Mouse (Mus musculus) liver, embryonic 13.5 days (tissue): Measurements from ENCODE around the gene Lrcol1. TPM values are rescaled to one million over a fixed set of nuclear protein-coding genes. Genes with fewer than 3 reads are reported as not detected.
A peak's percentile ranks its signal among the peaks of the same experiment; 100 is the strongest.

Experiments used
- ATAC-seq: fragments of 200-750 bp; cut with Nextera tagmentation; 2 replicates; pipeline ENCODE4 v1.8.0; 2017; ENCODE audit warnings: low read depth, mild to moderate bottlenecking, moderate number of reproducible peaks, moderate library complexity
- DNase-seq: peaks from one replicate; pipeline ENCODE4 v3.0.0; 2022
- H3K27ac ChIP-seq: fragments of 300-500 bp; sonication (generic); 2 replicates; pipeline ENCODE4 v1.5.1; 2015; ENCODE audit warnings: moderate library complexity, mild to moderate bottlenecking, inconsistent platforms
- H3K27me3 ChIP-seq: fragments of 300-500 bp; sonication (generic); 2 replicates; pipeline ENCODE4 v1.6.1; 2015; ENCODE audit warnings: mild to moderate bottlenecking, inconsistent platforms
- H3K36me3 ChIP-seq: fragments of 300-500 bp; sonication (generic); 2 replicates; pipeline ENCODE4 v1.6.1; 2015; ENCODE audit warnings: mild to moderate bottlenecking, inconsistent platforms
- H3K4me1 ChIP-seq: fragments of 300-500 bp; sonication (generic); replicated peaks from 2 replicates; pipeline ENCODE4 v1.6.1; 2015; ENCODE audit warnings: inconsistent platforms
- H3K4me2 ChIP-seq: fragments of 300-500 bp; sonication (generic); 2 replicates; pipeline ENCODE4 v1.6.1; 2015; ENCODE audit warnings: inconsistent platforms, mild to moderate bottlenecking, moderate library complexity
- H3K4me3 ChIP-seq: fragments of 300-500 bp; sonication (generic); replicated peaks from 2 replicates; pipeline ENCODE4 v1.5.1; 2015; ENCODE audit warnings: mild to moderate bottlenecking, inconsistent platforms
- H3K9ac ChIP-seq: fragments of 300-500 bp; sonication (generic); 2 replicates; pipeline ENCODE4 v1.6.1; 2015; ENCODE audit warnings: mild to moderate bottlenecking, inconsistent platforms
- H3K9me3 ChIP-seq: fragments of 300-500 bp; sonication (generic); replicated peaks from 2 replicates; pipeline ENCODE4 v1.6.1; 2016; ENCODE audit warnings: inconsistent platforms
- WGBS: fragments of 180-500 bp; shearing (Covaris S2); methylation state at CpG from one replicate; pipeline ENCODE4 v1.1.7; 2015; ENCODE audit not compliant: insufficient replicate concordance; 5-methylcytosine and 5-hydroxymethylcytosine counted together
- polyA plus RNA-seq: library from polyadenylated mRNA; unstranded; fragments of >200 nt; fragmentation: Nextera tagmentation; extraction: Ambion mirVana; gene quantifications from 2 replicates; pipeline ENCODE4 v1.2.1, GENCODE M21; 2015

Gene Lrcol1
- polyA plus RNA-seq, 1 experiment from 2014 or later: not detected

GRCm38 (mm10) chr5:110361465-110361864 lies 16.9 kb downstream of the Lrcol1 start:
- Histone ChIP-seq H3K27ac (no peak overlapping the region), H3K4me1 (peaks cover 13% of the 10 kb centered on the region), H3K9me3 (no peaks in the 10 kb centered on the region), H3K9ac (no peak overlapping the region), H3K27me3 (peaks cover 24% of the 10 kb centered on the region), H3K36me3 (no peaks in the 10 kb centered on the region), H3K4me3 (no peak overlapping the region), H3K4me2 (no peak overlapping the region)
- ATAC-seq (no peak), DNase-seq (no peak)
- WGBS: 74% methylated on average over 6 of the region's 6 CpGs

GRCm38 (mm10) chr5:110362813-110363178 lies 18.3 kb downstream of the Lrcol1 start:
- WGBS: 2% methylated on average over 28 of the region's 28 CpGs
- H3K27ac ChIP-seq: no peak overlapping the region
- ATAC-seq: peak; percentile 32

GRCm38 (mm10) chr5:110363179-110363821 lies 18.8 kb downstream of the Lrcol1 start:
- Histone ChIP-seq H3K9ac (peak overlapping the region; percentile 37; the same call in 1 of the 2 replicates), H3K36me3 (peaks cover 8% of the 10 kb centered on the region), H3K4me2 (peak overlapping the region; percentile 77), H3K9me3 (no peaks in the 10 kb centered on the region), H3K27ac (no peak overlapping the region), H3K4me1 (peaks cover 13% of the 10 kb centered on the region), H3K4me3 (peak overlapping the region; percentile 55), H3K27me3 (peaks cover 24% of the 10 kb centered on the region)
- WGBS: 5% methylated on average over 62 of the region's 72 CpGs
- DNase-seq: peak; percentile 35
- ATAC-seq: peak; percentile 77

More at GRCm38 (mm10) chr5:110362813-110363178, 18.3 kb downstream of the Lrcol1 start:
- Histone ChIP-seq H3K4me2 (peak overlapping the region; percentile 77), H3K4me3 (peak overlapping the region; percentile 55), H3K4me1 (peaks cover 13% of the 10 kb centered on the region), H3K9me3 (no peaks in the 10 kb centered on the region), H3K36me3 (peaks cover 6% of the 10 kb centered on the region), H3K27me3 (peaks cover 24% of the 10 kb centered on the region), H3K9ac (peak overlapping the region; percentile 37; the same call in 1 of the 2 replicates)
- no peak for DNase-seq

GRCm38 (mm10) chr5:110363822-110364545 lies 19.5 kb downstream of the Lrcol1 start:
- Histone ChIP-seq H3K9ac (peak overlapping the region; percentile 37; the same call in 1 of the 2 replicates), H3K27ac (no peak overlapping the region), H3K9me3 (no peaks in the 10 kb centered on the region), H3K4me3 (peak overlapping the region; percentile 55), H3K4me1 (peaks cover 13% of the 10 kb centered on the region), H3K27me3 (peaks cover 24% of the 10 kb centered on the region), H3K36me3 (peaks cover 8% of the 10 kb centered on the region), H3K4me2 (peak overlapping the region; percentile 77)
- 56% methylated on average over 11 of the region's 11 CpGs for WGBS
- no peak for DNase-seq
- ATAC-seq: no peak

- Histone ChIP-seq H3K36me3 (peaks cover 27% of the 10 kb centered on the region), H3K9ac (no peak overlapping the region), H3K27ac (no peak overlapping the region), H3K9me3 (no peaks in the 10 kb centered on the region), H3K4me3 (no peak overlapping the region), H3K4me1 (no peaks in the 10 kb centered on the region), H3K27me3 (no peaks in the 10 kb centered on the region), H3K4me2 (no peak overlapping the region)
- ATAC-seq (peak; percentile 32), DNase-seq (peak; percentile 43)
- 50% methylated on average over 8 of the region's 8 CpGs for WGBS
Observed at GRCm38 (mm10) chr5:110376802-110377433, 32.4 kb downstream of the Lrcol1 start.

- no peak overlapping the region for H3K9ac ChIP-seq
- no peak overlapping the region for H3K4me3 ChIP-seq
- no peak overlapping the region for H3K4me2 ChIP-seq
- H3K36me3 ChIP-seq: peaks cover 27% of the 10 kb centered on the region
- H3K4me1 ChIP-seq: no peaks in the 10 kb centered on the region
- ATAC-seq (0 out of 2 replicates have a peak, but pooled peaks have one; percentile 13), DNase-seq (no peak)
- no peaks in the 10 kb centered on the region for H3K27me3 ChIP-seq
- no peaks in the 10 kb centered on the region for H3K9me3 ChIP-seq
- no peak overlapping the region for H3K27ac ChIP-seq
- WGBS: 65% methylated on average over 20 of the region's 20 CpGs
Observed at GRCm38 (mm10) chr5:110378181-110378583, 33.7 kb downstream of the Lrcol1 start.

GRCm38 (mm10) chr5:110379086-110379485 lies 34.6 kb downstream of the Lrcol1 start:
- ATAC-seq (no peak), DNase-seq (no peak)
- Histone ChIP-seq H3K4me3 (no peak overlapping the region), H3K9ac (no peak overlapping the region), H3K9me3 (no peaks in the 10 kb centered on the region), H3K4me2 (no peak overlapping the region), H3K36me3 (peaks cover 27% of the 10 kb centered on the region), H3K27me3 (no peaks in the 10 kb centered on the region), H3K27ac (no peak overlapping the region), H3K4me1 (no peaks in the 10 kb centered on the region)
- 82% methylated on average over 15 of the region's 15 CpGs for WGBS

- H3K27ac ChIP-seq: no peak overlapping the region
- no peaks in the 10 kb centered on the region for H3K9me3 ChIP-seq
- H3K9ac ChIP-seq: no peak overlapping the region
- DNase-seq (no peak), ATAC-seq (no peak)
- H3K27me3 ChIP-seq: peaks cover under 1% of the 10 kb centered on the region; the same call in 1 of the 2 replicates
- no peak overlapping the region for H3K4me2 ChIP-seq
- H3K4me1 ChIP-seq: no peaks in the 10 kb centered on the region
- H3K4me3 ChIP-seq: no peak overlapping the region
- 62% methylated on average over 4 of the region's 4 CpGs for WGBS
- H3K36me3 ChIP-seq: peaks cover 27% of the 10 kb centered on the region
Observed at GRCm38 (mm10) chr5:110379823-110380222, 35.3 kb downstream of the Lrcol1 start.

- H3K9ac ChIP-seq: no peak overlapping the region
- ATAC-seq: no peak
- H3K4me2 ChIP-seq: no peak overlapping the region
- H3K9me3 ChIP-seq: no peaks in the 10 kb centered on the region
- no peak overlapping the region for H3K4me3 ChIP-seq
- H3K27ac ChIP-seq: no peak overlapping the region
- WGBS: 75% methylated on average over 6 of the region's 6 CpGs
- peaks cover 16% of the 10 kb centered on the region for H3K4me1 ChIP-seq
- no peak for DNase-seq
- no peaks in the 10 kb centered on the region for H3K36me3 ChIP-seq
- H3K27me3 ChIP-seq: peaks cover 34% of the 10 kb centered on the region
Observed at GRCm38 (mm10) chr5:110384491-110384890, 40.0 kb downstream of the Lrcol1 start.

- peaks cover 16% of the 10 kb centered on the region for H3K4me1 ChIP-seq
- no peak overlapping the region for H3K4me2 ChIP-seq
- no peak overlapping the region for H3K9ac ChIP-seq
- ATAC-seq (no peak), DNase-seq (no peak)
- H3K27me3 ChIP-seq: peaks cover 34% of the 10 kb centered on the region
- H3K27ac ChIP-seq: no peak overlapping the region
- WGBS: 60% methylated on average over 4 of the region's 4 CpGs
- no peaks in the 10 kb centered on the region for H3K9me3 ChIP-seq
- no peak overlapping the region for H3K4me3 ChIP-seq
- no peaks in the 10 kb centered on the region for H3K36me3 ChIP-seq
Observed at GRCm38 (mm10) chr5:110385263-110385662, 40.7 kb downstream of the Lrcol1 start.
